Mouse (Mus musculus) CD4-positive, CD25-positive, alpha-beta regulatory T cell (primary cell): Measurements from ENCODE around the gene Osbp2. TPM values are rescaled to one million over a fixed set of nuclear protein-coding genes. Genes with fewer than 3 reads are reported as not detected.

Experiments
- polyA plus RNA-seq: library from polyadenylated mRNA; unstranded; fragments of 100-300 nt; shearing (Covaris generic); gene quantifications from one replicate; pipeline ENCODE4 v1.2.1, GENCODE M21; 2017

Gene Osbp2
- 0.10 TPM for polyA plus RNA-seq

GRCm38 (mm10) chr11:3863454-3864112, at the start of gene Osbp2:
TSS of gene Osbp2 (minus strand) at chr11:3863903.

DNA sequence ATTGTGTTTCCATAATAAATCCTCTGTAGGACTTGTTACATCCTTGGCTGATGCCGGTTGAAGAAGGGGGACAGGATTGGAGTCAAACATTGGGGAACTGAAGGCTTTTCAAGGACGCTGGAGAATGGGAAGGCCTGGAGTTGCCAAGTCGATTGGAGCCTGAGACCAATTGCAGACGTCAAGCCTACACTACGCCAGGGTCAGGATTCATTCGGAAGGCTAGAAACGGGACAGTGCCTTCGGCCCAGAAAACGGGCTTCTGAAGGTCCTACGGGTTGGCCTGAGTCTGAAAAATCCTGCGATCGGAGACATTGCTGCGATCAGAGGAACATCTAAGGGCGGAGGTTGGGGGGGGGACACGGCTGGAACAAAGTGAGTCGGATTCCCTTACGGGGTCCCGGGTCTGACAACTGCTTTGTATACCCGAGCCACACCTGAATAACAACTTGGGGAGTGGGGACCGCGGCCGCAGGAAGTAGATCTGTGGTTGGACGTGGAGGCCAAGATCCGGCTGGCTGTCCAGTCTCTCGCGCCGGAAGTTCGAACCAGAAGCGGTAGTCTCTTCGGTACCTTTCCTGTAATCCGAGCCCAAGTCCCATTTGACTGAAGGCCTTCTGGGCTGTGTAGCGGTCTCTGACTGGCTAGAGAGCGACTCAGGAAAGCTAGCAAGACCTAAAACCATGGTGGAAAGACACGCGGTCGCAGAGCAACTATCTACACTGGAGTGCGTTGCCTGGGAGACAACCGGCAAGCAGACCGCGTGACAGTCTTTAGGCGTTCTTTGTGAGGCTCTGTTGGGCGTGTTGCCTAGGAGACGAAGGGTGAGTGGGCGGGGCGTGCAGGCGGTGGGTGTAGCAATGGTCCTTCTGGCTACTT, 30.9 kb upstream of the Osbp2 start, which contains the start of the genes 4921536K21Rik and Dusp18:
Gene 4921536K21Rik, minus strand, starts transcription at position 693 of the 876 bp plus-strand sequence.
Gene Dusp18, plus strand, starts transcription at position 835 of the 876 bp plus-strand sequence.

Other genes with a start within 250 kb of the Osbp2 start
- gene Morc2a, start 214.7 kb downstream of the Osbp2 start, polyA plus RNA-seq: 29.2 TPM
- gene 4921536K21Rik, start 31.2 kb upstream of the Osbp2 start, polyA plus RNA-seq: not detected
- gene Dusp18, start 31.3 kb upstream of the Osbp2 start, polyA plus RNA-seq: 0.22 TPM
- 1.7 TPM for gene Slc35e4, start 50.8 kb upstream of the Osbp2 start, polyA plus RNA-seq
- gene Tcn2, start 68.3 kb upstream of the Osbp2 start, polyA plus RNA-seq: 28.9 TPM
- 90.5 TPM for gene Pes1, start 100.1 kb upstream of the Osbp2 start, polyA plus RNA-seq
- not detected for gene 4930556J24Rik, start 112.9 kb upstream of the Osbp2 start, polyA plus RNA-seq
- gene Gal3st1, start 119.7 kb upstream of the Osbp2 start, polyA plus RNA-seq: 0.18 TPM
- not detected for gene Sec14l4, start 167.6 kb upstream of the Osbp2 start, polyA plus RNA-seq
- gene Sec14l3, start 200.9 kb upstream of the Osbp2 start, polyA plus RNA-seq: not detected
- gene Mtfp1, start 231.5 kb upstream of the Osbp2 start, polyA plus RNA-seq: 1.7 TPM